Mouse (Mus musculus) forebrain, embryonic 16.5 days (tissue): ENCODE results near the gene Ciao2b. TPM values are rescaled to one million over a fixed set of nuclear protein-coding genes. Genes with fewer than 3 reads are reported as not detected.
A peak's percentile ranks its signal among the peaks of the same experiment; 100 is the strongest.
"Not testable (repeated sequence)": the region's sequence is repeated elsewhere in the genome, so short reads cannot be mapped to it uniquely, and the experiment has no call there.

ENCODE experiments used
- ATAC-seq: fragments of 200-750 bp; cut with Nextera tagmentation; 2 replicates; pipeline ENCODE4 v1.8.0; 2017; ENCODE audit warnings: mild to moderate bottlenecking, moderate library complexity
- H3K27ac ChIP-seq: fragments of 300-500 bp; sonication (generic); 2 replicates; pipeline ENCODE4 v1.5.1; 2014; ENCODE audit warnings: low read length, control low read depth
- H3K27me3 ChIP-seq: fragments of 300-500 bp; sonication (generic); replicated peaks from 2 replicates; pipeline ENCODE4 v1.6.1; 2014; ENCODE audit warnings: low read length; ENCODE audit not compliant: control insufficient read depth, insufficient read depth
- H3K36me3 ChIP-seq: fragments of 300-500 bp; sonication (generic); 2 replicates; pipeline ENCODE4 v1.6.1; 2014; ENCODE audit not compliant: control insufficient read depth, insufficient read depth
- H3K4me1 ChIP-seq: fragments of 300-500 bp; sonication (generic); replicated peaks from 2 replicates; pipeline ENCODE4 v1.6.1; 2014; ENCODE audit warnings: low read length; ENCODE audit not compliant: control insufficient read depth, insufficient read depth
- H3K4me2 ChIP-seq: fragments of 300-500 bp; sonication (generic); 2 replicates; pipeline ENCODE4 v1.6.1; 2014; ENCODE audit warnings: mild to moderate bottlenecking, low read length, control low read depth
- H3K4me3 ChIP-seq: fragments of 300-500 bp; sonication (generic); replicated peaks from 2 replicates; pipeline ENCODE4 v1.5.1; 2014; ENCODE audit warnings: mild to moderate bottlenecking, low read length, control low read depth
- H3K9ac ChIP-seq: fragments of 300-500 bp; sonication (generic); replicated peaks from 2 replicates; pipeline ENCODE4 v1.6.1; 2014; ENCODE audit warnings: low read depth, low read length, control low read depth
- H3K9me3 ChIP-seq: fragments of 300-500 bp; sonication (generic); 2 replicates; pipeline ENCODE4 v1.6.1; 2016; ENCODE audit warnings: low read length; ENCODE audit not compliant: control insufficient read depth
- WGBS: fragments of 180-500 bp; shearing (Covaris S2); extraction: QIAGEN DNeasy Blood & Tissue Kit; methylation state at CpG from one replicate; pipeline ENCODE4 v1.1.7; 2014; 5-methylcytosine and 5-hydroxymethylcytosine counted together
- polyA plus RNA-seq: library from polyadenylated mRNA; unstranded; fragments of >200 nt; fragmentation: Nextera tagmentation; extraction: Ambion mirVana; gene quantifications from 2 replicates; pipeline ENCODE4 v1.2.1, GENCODE M21; 2015

Gene Ciao2b
- polyA plus RNA-seq = 131 and 140 TPM in 2 replicates

- peak within 1 kb of the TSS; percentile 66 for H3K27ac ChIP-seq
- peak within 1 kb of the TSS; percentile 66 for H3K9ac ChIP-seq
- under 1% methylated on average over 66 of the region's 66 CpGs for WGBS
- H3K9me3 ChIP-seq = no peaks in the 10 kb centered on the region
- peak within 1 kb of the TSS; percentile 91 for H3K4me2 ChIP-seq
- ATAC-seq = peak; percentile 99
- peaks cover 16% of the 10 kb centered on the region for H3K4me1 ChIP-seq
- H3K36me3 ChIP-seq = peaks cover 9% of the 10 kb centered on the region; the same call in 1 of the 2 replicates
- H3K27me3 ChIP-seq = no peaks in the 10 kb centered on the region
- peak within 1 kb of the TSS; percentile 87 for H3K4me3 ChIP-seq
Measured at GRCm38 (mm10) chr8:104641426-104642323, at the start of gene Ciao2b. TSS of gene Ciao2b (minus strand) at chr8:104641965.

GRCm38 (mm10) chr8:104688433-104688832 lies 46.7 kb upstream of the Ciao2b start:
- Histone ChIP-seq H3K9ac (no peak overlapping the region), H3K36me3 (no peaks in the 10 kb centered on the region)

GRCm38 (mm10) chr8:104655614-104656013 lies 13.8 kb upstream of the Ciao2b start:
- no peaks in the 10 kb centered on the region for H3K9me3 ChIP-seq
- no peaks in the 10 kb centered on the region for H3K36me3 ChIP-seq
- no peak overlapping the region for H3K9ac ChIP-seq
- no peaks in the 10 kb centered on the region for H3K4me1 ChIP-seq
- H3K27me3 ChIP-seq = no peaks in the 10 kb centered on the region
- no peak overlapping the region for H3K4me2 ChIP-seq
- no peak for ATAC-seq
- no peak overlapping the region for H3K4me3 ChIP-seq
- no peak overlapping the region for H3K27ac ChIP-seq
- 82% methylated on average over 4 of the region's 4 CpGs for WGBS

More at GRCm38 (mm10) chr8:104688433-104688832, 46.7 kb upstream of the Ciao2b start:
- 81% methylated on average over 4 of the region's 4 CpGs for WGBS
- no peak overlapping the region for H3K4me3 ChIP-seq
- no peak for ATAC-seq
- H3K27ac ChIP-seq = no peak overlapping the region
- no peaks in the 10 kb centered on the region for H3K4me1 ChIP-seq
- no peak overlapping the region for H3K4me2 ChIP-seq
- no peaks in the 10 kb centered on the region for H3K9me3 ChIP-seq
- H3K27me3 ChIP-seq = no peaks in the 10 kb centered on the region

GRCm38 (mm10) chr8:104654984-104655383 lies 13.2 kb upstream of the Ciao2b start:
- Histone ChIP-seq H3K27ac (no peak overlapping the region), H3K4me1 (no peaks in the 10 kb centered on the region), H3K36me3 (no peaks in the 10 kb centered on the region), H3K27me3 (no peaks in the 10 kb centered on the region), H3K4me2 (no peak overlapping the region), H3K9me3 (no peaks in the 10 kb centered on the region), H3K4me3 (no peak overlapping the region), H3K9ac (no peak overlapping the region)
- ATAC-seq = peak; percentile 90
- WGBS = 1% methylated on average over 3 of the region's 3 CpGs

DNA sequence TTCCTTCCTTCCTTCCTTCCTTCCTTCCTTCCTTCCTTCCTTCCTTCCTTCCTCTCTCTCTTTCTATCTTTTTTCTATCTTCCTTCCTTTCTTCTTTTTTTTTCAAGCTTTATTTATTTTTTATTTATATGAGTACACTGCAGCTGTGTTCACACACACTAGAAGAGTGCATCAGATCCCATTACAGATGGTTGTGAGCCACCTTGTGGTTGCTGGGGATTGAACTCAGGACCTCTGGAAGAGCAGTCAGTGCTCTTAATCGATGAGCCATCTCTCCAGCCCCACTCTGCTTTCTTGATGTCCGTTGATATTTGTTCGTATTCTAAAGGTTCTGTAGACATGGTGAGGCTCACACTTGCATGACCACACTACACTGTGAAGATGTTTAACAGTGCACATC lies 2.4 kb upstream of the Ciao2b start:
- not testable (repeated sequence) for H3K27me3 ChIP-seq, H3K36me3 ChIP-seq, H3K27ac ChIP-seq, H3K9me3 ChIP-seq, H3K4me2 ChIP-seq, H3K4me3 ChIP-seq, ATAC-seq, H3K9ac ChIP-seq
- 68% methylated on average over 3 of the region's 3 CpGs for WGBS
- peaks cover 16% of the 10 kb centered on the region for H3K4me1 ChIP-seq

- peak overlapping the region; percentile 66 for H3K9ac ChIP-seq
- 74% methylated on average over 6 of the region's 6 CpGs for WGBS
Measured at GRCm38 (mm10) chr8:104642324-104642654, 524 bp upstream of the Ciao2b start.

GRCm38 (mm10) chr8:104640831-104641370 lies 864 bp downstream of the Ciao2b start:
- Histone ChIP-seq H3K4me1 (peaks cover 16% of the 10 kb centered on the region), H3K4me3 (peak overlapping the region; percentile 87), H3K9me3 (no peaks in the 10 kb centered on the region), H3K27me3 (no peaks in the 10 kb centered on the region), H3K9ac (peak overlapping the region; percentile 66), H3K4me2 (peak overlapping the region; percentile 91), H3K36me3 (peaks cover 9% of the 10 kb centered on the region; the same call in 1 of the 2 replicates), H3K27ac (no peak overlapping the region)
- 15% methylated on average over 25 of the region's 25 CpGs for WGBS
- ATAC-seq = no peak

More at GRCm38 (mm10) chr8:104642324-104642654, 524 bp upstream of the Ciao2b start:
- Histone ChIP-seq H3K27ac (peak overlapping the region; percentile 66), H3K36me3 (peaks cover 9% of the 10 kb centered on the region; the same call in 1 of the 2 replicates), H3K4me1 (peaks cover 16% of the 10 kb centered on the region), H3K9me3 (no peaks in the 10 kb centered on the region), H3K27me3 (no peaks in the 10 kb centered on the region), H3K4me2 (peak overlapping the region; percentile 76), H3K4me3 (peak overlapping the region; percentile 87)
- ATAC-seq = peak; percentile 11

- Histone ChIP-seq H3K9me3 (no peaks in the 10 kb centered on the region), H3K27me3 (no peaks in the 10 kb centered on the region), H3K4me3 (peak overlapping the region; percentile 87; the same call in 1 of the 2 replicates), H3K36me3 (peaks cover 10% of the 10 kb centered on the region; the same call in 1 of the 2 replicates), H3K4me1 (peaks cover 16% of the 10 kb centered on the region), H3K4me2 (peak overlapping the region; percentile 91), H3K9ac (peak overlapping the region; percentile 66; the same call in 1 of the 2 replicates), H3K27ac (no peak overlapping the region)
- no peak for ATAC-seq
- WGBS = 91% methylated on average over 7 of the region's 7 CpGs
Measured at GRCm38 (mm10) chr8:104640241-104640640, 1.5 kb downstream of the Ciao2b start.

DNA sequence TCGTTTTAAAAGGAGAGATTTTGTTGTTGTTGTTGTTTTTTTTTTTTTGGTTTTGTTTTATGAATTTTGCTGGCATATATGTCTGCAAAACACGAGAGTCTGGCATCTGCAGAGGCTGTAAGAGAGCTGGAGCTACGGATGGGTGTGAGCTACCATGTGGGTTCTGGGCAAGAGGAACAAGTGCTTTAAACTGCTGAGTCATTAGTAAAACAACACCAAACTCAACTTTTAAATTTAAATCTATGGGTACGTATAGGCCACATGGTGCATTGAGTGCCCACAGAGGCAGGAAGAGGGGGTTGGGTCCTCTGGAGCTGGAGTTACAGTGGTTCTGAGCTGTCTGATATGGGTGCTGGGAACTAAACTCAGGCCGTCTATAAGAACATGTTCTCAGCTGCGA lies 3.8 kb downstream of the Ciao2b start:
- no peaks in the 10 kb centered on the region for H3K27me3 ChIP-seq
- peaks cover 11% of the 10 kb centered on the region; the same call in 1 of the 2 replicates for H3K36me3 ChIP-seq
- no peaks in the 10 kb centered on the region for H3K9me3 ChIP-seq
- H3K4me2 ChIP-seq = no peak overlapping the region
- no peak overlapping the region for H3K9ac ChIP-seq
- no peak overlapping the region for H3K27ac ChIP-seq
- WGBS = 91% methylated on average over 6 of the region's 6 CpGs
- no peak overlapping the region for H3K4me3 ChIP-seq
- no peak for ATAC-seq
- H3K4me1 ChIP-seq = peaks cover 16% of the 10 kb centered on the region
